Mouse (Mus musculus) heart, postnatal 0 days (tissue): ENCODE measurements around the gene Grap2. TPM values are rescaled to one million over a fixed set of nuclear protein-coding genes. Genes with fewer than 3 reads are reported as not detected.
A peak's percentile ranks its signal among the peaks of the same experiment; 100 is the strongest.

Source experiments
- ATAC-seq: fragments of 200-750 bp; cut with Nextera tagmentation; 2 replicates; pipeline ENCODE4 v1.8.0; 2017; ENCODE audit warnings: low read depth, moderate number of reproducible peaks, moderate library complexity; ENCODE audit not compliant: insufficient read depth
- DNase-seq: peaks from one replicate; pipeline ENCODE4 v3.0.0-alpha.2; 2016; ENCODE audit warnings: low spot score
- H3K27ac ChIP-seq: fragments of 300-500 bp; sonication (generic); 2 replicates; pipeline ENCODE4 v1.5.1; 2014; ENCODE audit warnings: low read depth, mild to moderate bottlenecking
- H3K27me3 ChIP-seq: fragments of 300-500 bp; sonication (generic); 2 replicates; pipeline ENCODE4 v1.6.1; 2014; ENCODE audit warnings: low read length, mixed read lengths; ENCODE audit not compliant: control insufficient read depth, insufficient read depth
- H3K36me3 ChIP-seq: fragments of 300-500 bp; sonication (generic); replicated peaks from 2 replicates; pipeline ENCODE4 v1.6.1; 2014; ENCODE audit warnings: low read length, mixed read lengths; ENCODE audit not compliant: control insufficient read depth, insufficient read depth
- H3K4me1 ChIP-seq: fragments of 300-500 bp; sonication (generic); 2 replicates; pipeline ENCODE4 v1.6.1; 2014; ENCODE audit warnings: antibody characterized with exemption; ENCODE audit not compliant: control insufficient read depth, insufficient read depth
- H3K4me2 ChIP-seq: fragments of 300-500 bp; sonication (generic); 2 replicates; pipeline ENCODE4 v1.6.1; 2014; ENCODE audit warnings: low read depth, mild to moderate bottlenecking, low read length, moderate library complexity
- H3K4me3 ChIP-seq: fragments of 300-500 bp; sonication (generic); 2 replicates; pipeline ENCODE4 v1.5.1; 2014; ENCODE audit warnings: low read depth, low read length
- H3K9ac ChIP-seq: fragments of 300-500 bp; sonication (generic); replicated peaks from 2 replicates; pipeline ENCODE4 v1.6.1; 2014; ENCODE audit warnings: low read depth, low read length, mixed read lengths
- H3K9me3 ChIP-seq: fragments of 300-500 bp; sonication (generic); replicated peaks from 2 replicates; pipeline ENCODE4 v1.6.1; 2016; ENCODE audit warnings: low read length; ENCODE audit not compliant: control insufficient read depth
- CTCF ChIP-seq: IDR thresholded peaks from 2 replicates; pipeline ENCODE4 v1.5.1; 2016; ENCODE audit warnings: antibody characterized with exemption, control low read depth, low read depth
- EP300 ChIP-seq: IDR thresholded peaks from 2 replicates; pipeline ENCODE4 v1.6.1; 2016; ENCODE audit warnings: antibody characterized with exemption, low read depth
- WGBS: fragments of 180-500 bp; shearing (Covaris S2); extraction: QIAGEN DNeasy Blood & Tissue Kit; methylation state at CpG from one replicate; pipeline ENCODE4 v1.1.7; 2014; 5-methylcytosine and 5-hydroxymethylcytosine counted together
- polyA plus RNA-seq: library from polyadenylated mRNA; unstranded; fragments of >200 nt; fragmentation: Nextera tagmentation; extraction: Ambion mirVana; gene quantifications from 2 replicates; pipeline ENCODE4 v1.2.1, GENCODE M21; 2015
- total RNA-seq: library from RNA; depleted of rRNA; stranded (reverse); fragments of >200 nt; gene quantifications from 2 replicates; pipeline ENCODE4 v1.2.3, GENCODE M21; 2014; ENCODE audit warnings: low replicate concordance

Gene Grap2
- total and polyA plus RNA-seq, 2 experiments from 2014 or later = 0.46 TPM; not detected in 1

- H3K4me2 ChIP-seq = peak overlapping the region; percentile 32; the same call in 1 of the 2 replicates
- H3K4me1 ChIP-seq = peaks cover 7% of the 10 kb centered on the region
- 65% methylated on average over 7 of the region's 7 CpGs for WGBS
- 0 out of 2 replicates have a peak, but pooled peaks cover 7% of the 10 kb centered on the region for H3K27me3 ChIP-seq
- peak overlapping the region; percentile 53; the same call in 1 of the 2 replicates for H3K27ac ChIP-seq
- no peak overlapping the region for H3K4me3 ChIP-seq
- no peak for DNase-seq
- H3K9me3 ChIP-seq = no peaks in the 10 kb centered on the region
- TF ChIP-seq CTCF (no peak), EP300 (no peak)
- H3K36me3 ChIP-seq = no peaks in the 10 kb centered on the region
- ATAC-seq = no peak
- no peak overlapping the region for H3K9ac ChIP-seq
Measured at GRCm38 (mm10) chr15:80630147-80630546, 57.8 kb downstream of the Grap2 start.

- WGBS = 39% methylated on average over 14 of the region's 14 CpGs
- no peaks in the 10 kb centered on the region for H3K36me3 ChIP-seq
- peaks cover 7% of the 10 kb centered on the region for H3K4me1 ChIP-seq
- peak overlapping the region; percentile 32; the same call in 1 of the 2 replicates for H3K4me2 ChIP-seq
- TF ChIP-seq CTCF (no peak), EP300 (no peak)
- DNase-seq = no peak
- no peak overlapping the region for H3K4me3 ChIP-seq
- H3K9me3 ChIP-seq = no peaks in the 10 kb centered on the region
- H3K27me3 ChIP-seq = 0 out of 2 replicates have a peak, but pooled peaks cover 7% of the 10 kb centered on the region
- H3K27ac ChIP-seq = peak overlapping the region; percentile 53; the same call in 1 of the 2 replicates
- ATAC-seq = no peak
- H3K9ac ChIP-seq = no peak overlapping the region
Measured at GRCm38 (mm10) chr15:80630711-80631110, 58.3 kb downstream of the Grap2 start.

- no peak for DNase-seq
- 83% methylated on average over 2 of the region's 2 CpGs for WGBS
- Histone ChIP-seq H3K4me3 (no peak overlapping the region), H3K27ac (no peak overlapping the region), H3K4me1 (peaks cover 7% of the 10 kb centered on the region), H3K36me3 (no peaks in the 10 kb centered on the region), H3K9ac (no peak overlapping the region), H3K9me3 (no peaks in the 10 kb centered on the region), H3K27me3 (0 out of 2 replicates have a peak, but pooled peaks cover 7% of the 10 kb centered on the region), H3K4me2 (no peak overlapping the region)
- ATAC-seq = no peak
- TF ChIP-seq EP300 = no peak
- no peak for TF ChIP-seq CTCF
Measured at GRCm38 (mm10) chr15:80631311-80631710, 58.9 kb downstream of the Grap2 start.

DNA sequence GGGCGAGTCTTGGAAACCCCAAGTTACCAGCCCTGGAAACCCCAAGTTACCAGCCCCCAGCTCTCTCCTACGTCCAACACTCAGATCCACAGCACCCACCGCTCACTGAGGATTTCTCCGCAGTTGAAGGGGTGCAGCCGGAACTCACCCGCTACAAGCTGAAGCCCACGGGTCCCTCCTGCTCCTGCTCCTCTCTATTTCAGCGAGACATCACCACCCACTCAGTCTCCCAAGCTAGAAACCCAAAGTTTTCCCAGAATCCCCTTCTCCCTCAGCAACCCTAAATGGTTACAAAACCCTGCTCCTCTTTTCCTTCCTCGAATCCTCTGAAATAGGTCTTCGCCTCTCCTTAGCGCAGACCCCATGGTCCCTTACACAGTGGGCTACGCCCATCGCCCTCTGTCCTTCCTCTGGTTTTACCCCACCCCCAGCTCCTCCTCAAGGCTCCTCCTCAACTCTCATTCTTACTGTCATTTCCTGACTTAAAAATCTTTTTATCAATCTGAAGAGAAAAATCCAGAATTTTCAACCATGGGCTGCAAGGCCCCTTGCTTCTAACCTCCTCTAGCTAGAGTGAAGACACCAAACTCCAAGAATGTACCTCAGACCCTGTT is 60.0 kb downstream of the Grap2 start:
- no peak overlapping the region for H3K9ac ChIP-seq
- H3K36me3 ChIP-seq = no peaks in the 10 kb centered on the region
- no peak for TF ChIP-seq EP300
- TF ChIP-seq CTCF = no peak
- H3K9me3 ChIP-seq = no peaks in the 10 kb centered on the region
- H3K27me3 ChIP-seq = 0 out of 2 replicates have a peak, but pooled peaks cover 7% of the 10 kb centered on the region
- no peak overlapping the region for H3K27ac ChIP-seq
- no peak overlapping the region for H3K4me3 ChIP-seq
- 89% methylated on average over 13 of the region's 13 CpGs for WGBS
- H3K4me2 ChIP-seq = no peak overlapping the region
- H3K4me1 ChIP-seq = peaks cover 7% of the 10 kb centered on the region
- DNase-seq (no peak), ATAC-seq (no peak)

DNA sequence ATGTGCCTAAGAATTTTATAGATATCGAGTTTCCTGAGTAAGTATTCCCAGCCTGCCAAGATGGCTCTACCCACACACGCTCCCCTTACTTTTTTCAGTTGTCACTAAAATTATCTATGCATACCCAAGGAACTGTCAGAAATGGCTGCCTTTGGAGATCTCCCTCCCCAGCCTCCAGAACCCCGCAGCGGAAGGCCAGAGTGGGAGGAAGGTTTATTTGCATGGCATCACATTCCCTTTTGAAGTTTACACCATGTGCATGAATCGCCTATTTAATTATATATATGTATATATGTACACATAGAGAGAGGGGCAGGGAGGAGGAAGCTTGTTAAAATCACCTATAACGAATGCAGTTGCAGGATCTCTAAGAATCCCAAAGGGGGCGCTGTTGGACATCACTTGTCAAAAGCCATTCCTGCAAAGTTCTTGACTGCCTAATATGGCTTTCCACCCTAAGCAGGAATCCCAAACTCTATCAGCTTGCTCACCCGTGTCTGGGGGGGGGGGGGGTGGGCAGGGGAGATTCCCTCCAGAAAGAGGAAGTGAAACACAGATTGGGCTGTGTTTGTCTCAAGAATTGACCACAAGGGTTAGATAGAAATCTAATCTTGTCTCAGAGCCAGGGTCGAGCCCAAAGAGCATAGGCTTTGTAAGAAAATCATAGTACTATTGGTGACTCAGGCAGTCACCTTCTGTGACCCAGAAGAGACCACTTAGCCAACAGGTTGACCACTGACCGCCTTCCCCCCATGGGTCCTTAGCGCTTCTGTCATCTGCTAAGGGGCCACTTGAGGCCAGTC is 62.2 kb downstream of the Grap2 start:
- Histone ChIP-seq H3K4me1 (peaks cover 12% of the 10 kb centered on the region), H3K4me3 (no peak overlapping the region), H3K27me3 (0 out of 2 replicates have a peak, but pooled peaks cover 7% of the 10 kb centered on the region), H3K9me3 (no peaks in the 10 kb centered on the region), H3K9ac (no peak overlapping the region), H3K4me2 (no peak overlapping the region), H3K36me3 (no peaks in the 10 kb centered on the region), H3K27ac (no peak overlapping the region)
- peak; percentile 78 for DNase-seq
- no peak for ATAC-seq
- 32% methylated on average over 11 of the region's 11 CpGs for WGBS
- TF ChIP-seq CTCF = peak; percentile 68
- TF ChIP-seq EP300 = no peak
